Comparison of ENCODE assay signal across 14 mouse cellular contexts in the genomic region with DNA sequence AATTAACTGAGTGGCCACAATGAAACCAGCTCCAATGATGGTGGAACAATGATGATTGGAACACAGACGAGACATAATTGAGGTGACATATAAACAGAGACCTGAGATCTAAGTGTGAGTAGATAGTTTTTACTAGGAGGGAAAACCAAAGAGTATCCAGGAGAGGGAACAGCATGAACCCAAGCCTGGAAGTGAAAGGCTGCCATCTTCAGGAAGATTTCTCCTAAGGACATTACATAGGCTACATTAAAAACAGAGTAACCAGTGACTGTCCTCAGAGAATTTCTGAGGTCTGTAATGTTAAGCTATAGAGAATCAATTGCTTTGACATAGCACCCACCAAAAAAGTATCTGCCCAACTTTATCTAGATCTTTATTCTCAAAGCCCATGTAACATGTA.
DNase-seq lines count a peak whose midpoint lies in the region; ATAC-seq and TF ChIP-seq lines count a peak whose summit lies in the region.
"Had no signal": no experiment of that assay in that cellular context is flagged by ENCODE, and none has a peak within 500 bp of the region (broad histone marks: within the 10 kb centered on the region; RNA-seq: fewer than 3 reads in every experiment).

No protein-coding gene starts in this region.

- H3K27me3 ChIP-seq in kidney, adult 2 months (replicated peaks; ENCODE audit: control insufficient read depth, insufficient read depth, low read length): no peaks in the 10 kb centered on the region
- H3K27me3 ChIP-seq in midbrain, postnatal 0 days (ENCODE audit: insufficient read depth, low read length): no peaks in the 10 kb centered on the region
- no peaks in the 10 kb centered on the region for H3K27me3 ChIP-seq in midbrain, embryonic 15.5 days (replicated peaks)
- no peaks in the 10 kb centered on the region for H3K27me3 ChIP-seq in forebrain, embryonic 16.5 days (replicated peaks; ENCODE audit: control insufficient read depth, insufficient read depth, low read length)
- H3K27me3 ChIP-seq: CH12.LX; liver, embryonic 13.5 days; megakaryocyte, embryonic 14.5 days had no signal

- DNase-seq in kidney, adult 2 months: peak; percentile 25
- DNase-seq in kidney, adult 18-20 months: no peak
- no peak for DNase-seq in midbrain, postnatal 0 days (ENCODE audit: low spot score)
- DNase-seq in embryo, embryonic 10.5 days (ENCODE audit: low spot score): peak; percentile 37
- DNase-seq in right cerebral cortex, adult 18-20 months: no peak
- DNase-seq: adrenal gland, postnatal 10 days; liver, embryonic 13.5 days had no signal

- no peak for ATAC-seq in midbrain, postnatal 0 days (ENCODE audit: low FRiP score)
- ATAC-seq in midbrain, embryonic 15.5 days (replicated peaks): no peak
- ATAC-seq in forebrain, embryonic 16.5 days: no peak

- no peaks in the 10 kb centered on the region for H3K4me1 ChIP-seq in kidney, adult 2 months (ENCODE audit: control insufficient read depth, insufficient read depth, low read length)
- H3K4me1 ChIP-seq in midbrain, postnatal 0 days (ENCODE audit: insufficient read depth, low read length): no peaks in the 10 kb centered on the region
- H3K4me1 ChIP-seq in midbrain, embryonic 15.5 days: no peaks in the 10 kb centered on the region
- H3K4me1 ChIP-seq in forebrain, embryonic 16.5 days (replicated peaks; ENCODE audit: control insufficient read depth, insufficient read depth, low read length): no peaks in the 10 kb centered on the region
- H3K4me1 ChIP-seq: heart, embryonic 10.5 days; hindbrain, embryonic 10.5 days; liver, embryonic 13.5 days; megakaryocyte, embryonic 14.5 days had no signal

- no peak for TF ChIP-seq POLR2A in kidney, adult 2 months (IDR thresholded peaks at IDR 0.05; ENCODE audit: low read depth, low read length)

- H3K4me2 ChIP-seq in midbrain, postnatal 0 days (ENCODE audit: low read depth, low read length, poor library complexity, severe bottlenecking): no peak overlapping the region
- no peak overlapping the region for H3K4me2 ChIP-seq in midbrain, embryonic 15.5 days
- H3K4me2 ChIP-seq in forebrain, embryonic 16.5 days (ENCODE audit: low read length): no peak overlapping the region
- H3K4me2 ChIP-seq: liver, embryonic 13.5 days had no signal

- WGBS in kidney, adult 2 months: 69% methylated on average over 1 of the region's 1 CpGs
- WGBS in midbrain, postnatal 0 days: 76% methylated on average over 1 of the region's 1 CpGs
- 76% methylated on average over 1 of the region's 1 CpGs for WGBS in midbrain, embryonic 15.5 days
- WGBS in forebrain, embryonic 16.5 days: 55% methylated on average over 1 of the region's 1 CpGs

- no peaks in the 10 kb centered on the region for H3K36me3 ChIP-seq in kidney, adult 2 months (ENCODE audit: control insufficient read depth, insufficient read depth, low read length)
- no peaks in the 10 kb centered on the region for H3K36me3 ChIP-seq in midbrain, postnatal 0 days (ENCODE audit: insufficient read depth, low read length)
- no peaks in the 10 kb centered on the region for H3K36me3 ChIP-seq in midbrain, embryonic 15.5 days (replicated peaks)
- no peaks in the 10 kb centered on the region for H3K36me3 ChIP-seq in forebrain, embryonic 16.5 days (ENCODE audit: control insufficient read depth, insufficient read depth)
- H3K36me3 ChIP-seq: forebrain, embryonic 10.5 days; heart, embryonic 10.5 days; hindbrain, embryonic 10.5 days; liver, embryonic 13.5 days had no signal

- no peak overlapping the region for H3K9ac ChIP-seq in midbrain, postnatal 0 days (replicated peaks; ENCODE audit: low read length, poor library complexity, severe bottlenecking)
- no peak overlapping the region for H3K9ac ChIP-seq in midbrain, embryonic 15.5 days
- H3K9ac ChIP-seq in forebrain, embryonic 16.5 days (replicated peaks; ENCODE audit: low read depth, low read length): no peak overlapping the region
- H3K9ac ChIP-seq: liver, embryonic 13.5 days had no signal

- no peak for TF ChIP-seq CTCF in kidney, adult 2 months (conservative IDR thresholded peaks at IDR 0.05; ENCODE audit: insufficient read depth, insufficient read length, low read depth, low read length)
- peak; percentile 19 for TF ChIP-seq CTCF in midbrain, postnatal 0 days (IDR thresholded peaks at IDR 0.05)

- H3K4me3 ChIP-seq in kidney, adult 2 months (ENCODE audit: insufficient read depth, low read depth, low read length): no peak overlapping the region
- H3K4me3 ChIP-seq in midbrain, postnatal 0 days (ENCODE audit: low read depth, low read length): no peak overlapping the region
- no peak overlapping the region for H3K4me3 ChIP-seq in midbrain, embryonic 15.5 days
- H3K4me3 ChIP-seq in forebrain, embryonic 16.5 days (replicated peaks; ENCODE audit: low read length): no peak overlapping the region
- H3K4me3 ChIP-seq: forebrain, embryonic 10.5 days; heart, embryonic 10.5 days; hindbrain, embryonic 10.5 days; liver, embryonic 13.5 days; megakaryocyte, embryonic 14.5 days had no signal

- H3K9me3 ChIP-seq in midbrain, postnatal 0 days (ENCODE audit: low read length): no peaks in the 10 kb centered on the region
- H3K9me3 ChIP-seq in midbrain, embryonic 15.5 days: no peaks in the 10 kb centered on the region
- H3K9me3 ChIP-seq in forebrain, embryonic 16.5 days (ENCODE audit: control insufficient read depth, low read length): no peaks in the 10 kb centered on the region
- H3K9me3 ChIP-seq: forebrain, embryonic 10.5 days; heart, embryonic 10.5 days; hindbrain, embryonic 10.5 days; liver, embryonic 13.5 days; megakaryocyte, embryonic 14.5 days had no signal

- H3K27ac ChIP-seq in kidney, adult 2 months (ENCODE audit: insufficient read depth, low read depth, low read length): no peak overlapping the region
- H3K27ac ChIP-seq in midbrain, postnatal 0 days (ENCODE audit: low read depth, low read length): no peak overlapping the region
- H3K27ac ChIP-seq in midbrain, embryonic 15.5 days: no peak overlapping the region
- no peak overlapping the region for H3K27ac ChIP-seq in forebrain, embryonic 16.5 days (ENCODE audit: low read length)
- H3K27ac ChIP-seq: forebrain, embryonic 10.5 days; heart, embryonic 10.5 days; hindbrain, embryonic 10.5 days; liver, embryonic 13.5 days had no signal

Comparison
In these comparisons a context has a peak if more than half of its experiments do, and no peak if none do; other contexts are left out.
1. DNase-seq: peak in kidney, adult 2 months (single experiment) and embryo, embryonic 10.5 days (single experiment); none in kidney, adult 18-20 months (single experiment), midbrain, postnatal 0 days (single experiment) and right cerebral cortex, adult 18-20 months (single experiment).